Mouse (Mus musculus) erythroid progenitor cell, adult 5-6 weeks (primary cell): ENCODE measurements around the gene Brsk2. TPM values are rescaled to one million over a fixed set of nuclear protein-coding genes. Genes with fewer than 3 reads are reported as not detected.

ENCODE experiments used
- ATAC-seq: replicated peaks from 2 replicates; pipeline ENCODE4 v1.8.0; 2016; ENCODE audit warnings: moderate number of reproducible peaks, mild to moderate bottlenecking, moderate TSS enrichment, inconsistent platforms; ENCODE audit not compliant: poor library complexity, low FRiP score, severe bottlenecking
- total RNA-seq, 2 experiments: library from RNA; stranded (forward) in 1 of 2; stranded (reverse) in 1 of 2; fragments of 150-400 nt in 1 of 2; fragments of 186-747, 209-891 nt in 1 of 2; gene quantifications; 2 replicates each; pipeline versions ENCODE4 v1.2.3 to v1.2.4; 2015 to 2017; ENCODE audit warnings: low replicate concordance in 2 of 2

Brsk2 gene
- total RNA-seq, 2 experiments from 2014 or later: not detected

DNA sequence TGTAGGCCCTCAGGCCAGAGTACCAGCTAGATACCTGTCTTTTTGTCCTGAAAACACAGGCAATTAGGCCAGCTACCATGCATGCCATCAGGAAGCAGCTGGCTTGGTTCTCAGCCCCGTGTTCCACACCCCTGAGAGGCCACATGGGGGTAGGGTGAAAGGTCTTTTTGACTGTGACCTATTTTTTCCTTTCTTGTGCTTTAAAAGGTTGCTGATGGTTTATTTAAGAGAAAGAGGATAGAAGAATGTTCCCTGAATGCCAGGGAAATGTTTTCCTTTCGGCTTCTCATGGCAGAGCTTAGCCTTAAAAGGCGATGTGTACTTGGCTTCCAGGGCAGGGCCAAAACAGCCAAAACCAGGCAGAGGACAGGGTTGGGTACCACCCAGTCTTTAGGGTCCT, 71.3 kb downstream of the Brsk2 start:
- ATAC-seq: no peak

DNA sequence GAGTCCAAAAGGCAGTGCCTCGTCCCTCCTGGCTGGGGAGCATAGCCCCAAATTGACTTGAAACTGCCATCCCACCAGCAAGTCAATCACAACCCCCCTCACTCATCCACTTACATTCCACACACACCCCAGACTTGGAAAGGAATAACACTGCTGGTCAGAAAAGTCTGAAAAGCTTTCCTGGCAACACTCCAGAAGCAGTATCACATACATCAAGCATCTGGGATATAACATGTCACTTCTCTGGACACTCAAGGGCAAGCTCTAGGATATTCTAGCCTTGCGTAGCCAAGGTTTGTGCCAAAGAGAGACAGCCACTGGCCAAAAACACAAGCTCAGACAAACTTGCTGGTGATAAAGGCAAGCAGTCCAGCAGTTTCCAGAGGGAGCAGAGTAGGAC, 75.6 kb downstream of the Brsk2 start:
- ATAC-seq: 0 out of 2 replicates have a peak, but pooled peaks have one; percentile 3

DNA sequence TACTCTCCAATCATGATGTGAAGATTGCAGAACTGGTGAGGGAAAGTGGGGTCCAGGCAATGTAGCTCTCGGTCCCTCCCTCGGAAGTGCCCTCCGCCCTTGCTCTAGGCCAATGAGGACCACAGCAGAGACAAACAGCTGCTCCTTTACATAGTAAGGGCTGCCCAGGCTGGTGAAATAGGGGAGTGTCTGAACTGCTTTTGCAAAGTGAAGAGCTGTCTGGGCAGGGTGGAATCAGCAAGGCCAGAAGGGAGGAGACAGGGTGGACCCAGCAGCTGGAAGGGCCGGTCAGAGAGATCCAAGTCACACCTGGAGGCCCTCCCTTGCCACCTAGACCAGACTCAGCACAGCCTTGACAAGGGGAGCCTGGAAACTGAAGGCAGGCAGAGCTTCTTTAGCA, 76.4 kb downstream of the Brsk2 start:
- ATAC-seq: peak; percentile 76

DNA sequence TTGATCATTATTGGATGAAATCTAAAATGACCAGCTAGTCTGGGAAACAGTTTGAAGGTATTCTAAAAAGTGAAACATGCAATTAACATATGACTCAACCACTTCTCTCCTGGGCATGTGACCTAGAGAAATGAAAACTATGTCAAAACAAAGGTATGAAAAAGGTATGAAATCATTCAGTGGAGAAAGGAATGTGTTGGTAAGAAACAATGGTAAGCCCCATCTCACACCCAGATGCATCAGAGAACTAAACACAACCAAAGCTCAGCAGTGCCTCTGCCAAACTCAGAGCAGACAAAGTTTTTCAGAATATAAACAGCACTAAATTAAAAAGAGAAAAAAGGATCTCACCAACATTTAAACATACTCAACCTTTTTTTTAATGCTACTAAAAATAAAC, 80.5 kb downstream of the Brsk2 start:
- no peak for ATAC-seq

DNA sequence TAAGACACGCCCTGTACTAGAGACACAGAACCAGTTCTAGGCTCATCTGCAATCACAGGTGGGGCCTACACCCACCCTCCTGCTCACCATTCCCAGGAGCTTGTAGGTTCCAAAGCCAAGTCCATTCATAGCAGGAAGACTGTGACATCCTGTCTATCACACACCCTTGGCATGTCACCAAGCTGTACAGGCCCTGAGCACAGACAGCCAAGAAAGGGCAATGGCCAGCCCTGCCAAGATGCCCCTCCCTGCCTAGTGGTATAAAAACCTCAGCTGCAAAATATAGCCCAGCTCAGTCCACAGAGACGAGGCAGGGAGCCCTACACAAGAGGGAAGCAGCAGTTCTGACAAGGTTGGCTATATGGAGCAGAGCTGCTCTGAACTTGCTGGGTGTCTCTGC, 84.6 kb downstream of the Brsk2 start:
- ATAC-seq: no peak

DNA sequence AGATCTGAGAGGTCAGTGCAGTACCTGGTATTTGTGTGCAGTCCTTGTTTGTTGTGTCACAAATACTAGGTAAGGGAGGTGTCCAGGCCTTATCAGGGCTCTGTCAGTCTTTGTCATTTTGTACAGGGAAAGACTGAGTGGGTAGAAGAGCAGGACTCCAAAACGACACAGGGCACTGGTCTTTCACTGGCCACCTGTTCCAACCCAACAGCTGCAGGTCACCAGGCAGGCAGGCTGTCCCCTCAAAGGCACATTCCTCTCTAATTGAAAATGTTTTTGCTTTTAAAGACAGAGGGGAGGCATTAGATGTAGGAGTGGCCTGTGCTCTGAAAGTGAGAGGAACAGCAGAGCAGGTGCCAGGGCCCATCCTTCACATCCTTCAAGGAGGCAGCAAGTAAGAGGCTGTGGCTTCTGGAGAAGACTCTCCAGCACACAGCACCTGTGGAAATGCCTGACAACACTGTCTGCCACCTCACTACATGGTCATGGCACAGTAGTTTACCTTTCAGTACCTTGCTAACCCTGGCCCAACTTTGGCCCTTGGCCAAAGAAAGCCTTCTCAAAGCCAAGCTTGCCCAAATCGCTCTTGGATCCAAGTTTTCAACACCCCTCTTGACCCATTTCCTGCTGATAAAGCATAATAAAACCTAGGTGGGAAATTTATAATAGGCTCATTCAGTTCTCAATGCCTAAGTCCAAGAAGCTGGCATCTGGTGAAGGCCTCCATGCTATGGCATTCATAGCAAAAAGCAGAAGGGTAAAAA, 85.7 kb downstream of the Brsk2 start:
- no peak for ATAC-seq

DNA sequence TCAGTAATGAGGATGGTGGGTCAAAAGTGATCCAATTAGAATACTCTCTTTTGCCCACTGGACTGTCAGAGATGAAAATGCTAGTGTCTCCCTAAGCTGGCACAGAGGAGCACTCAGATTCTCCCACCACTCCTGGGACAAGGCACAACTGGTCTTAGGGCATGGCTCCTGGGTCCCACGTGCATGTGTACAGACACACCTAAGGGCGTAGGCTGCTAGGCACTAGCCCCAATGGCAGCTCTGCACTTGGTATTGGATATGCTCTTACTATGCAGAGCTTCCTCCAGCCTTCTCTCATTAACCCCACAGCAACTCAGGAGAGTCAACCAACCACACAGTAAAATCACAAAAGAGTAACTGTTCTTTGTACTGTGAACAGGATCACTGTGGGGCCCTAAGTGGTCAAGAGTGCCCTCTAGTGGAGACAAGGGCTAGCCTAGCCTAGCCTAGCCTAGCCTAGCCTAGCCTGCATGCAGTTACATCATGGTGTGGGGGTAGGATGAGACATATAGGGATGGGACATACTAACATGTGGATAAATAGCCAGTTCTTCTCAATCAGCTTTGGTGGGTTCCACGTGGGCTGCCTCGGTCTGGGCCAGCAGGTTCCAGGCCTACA, 88.1 kb downstream of the Brsk2 start:
- peak; percentile 84 for ATAC-seq

DNA sequence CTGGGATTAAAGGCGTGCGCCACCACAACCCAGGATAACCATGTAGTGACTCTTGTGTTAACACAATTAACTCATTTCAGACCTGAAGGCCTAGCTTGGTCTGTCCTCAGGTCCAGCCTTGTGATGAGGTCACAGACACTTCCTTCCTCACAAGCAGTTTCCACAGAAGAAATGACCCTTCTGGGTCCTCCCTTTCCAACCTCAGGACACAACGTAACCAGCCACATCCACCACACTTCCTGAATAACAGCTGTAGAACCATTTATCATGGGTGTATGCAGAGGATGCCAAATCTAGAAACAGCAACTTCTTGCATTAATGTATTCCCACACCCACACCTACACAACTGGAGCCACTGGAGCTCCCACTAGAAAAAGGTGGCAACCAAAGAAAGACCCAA, 91.2 kb downstream of the Brsk2 start:
- ATAC-seq: no peak

DNA sequence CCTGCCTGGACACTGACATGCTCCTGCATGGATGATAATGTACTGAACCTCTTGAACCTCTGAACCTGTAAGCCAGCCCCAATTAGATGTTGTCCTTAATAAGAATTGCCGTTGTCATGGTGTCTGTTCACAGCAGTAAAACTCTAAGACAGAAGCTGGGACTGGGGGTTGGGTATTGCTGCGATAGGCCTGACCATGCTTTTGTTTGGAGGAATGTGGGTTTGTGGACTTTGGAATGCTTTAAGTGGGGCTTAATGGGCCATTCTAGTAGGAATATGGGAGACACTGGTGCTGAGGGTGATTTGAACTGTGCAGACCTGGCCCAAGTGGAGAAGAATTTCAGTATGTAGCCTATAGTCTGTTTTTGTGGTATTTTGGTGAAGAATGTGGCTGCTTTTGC, 95.8 kb downstream of the Brsk2 start:
- no peak for ATAC-seq

DNA sequence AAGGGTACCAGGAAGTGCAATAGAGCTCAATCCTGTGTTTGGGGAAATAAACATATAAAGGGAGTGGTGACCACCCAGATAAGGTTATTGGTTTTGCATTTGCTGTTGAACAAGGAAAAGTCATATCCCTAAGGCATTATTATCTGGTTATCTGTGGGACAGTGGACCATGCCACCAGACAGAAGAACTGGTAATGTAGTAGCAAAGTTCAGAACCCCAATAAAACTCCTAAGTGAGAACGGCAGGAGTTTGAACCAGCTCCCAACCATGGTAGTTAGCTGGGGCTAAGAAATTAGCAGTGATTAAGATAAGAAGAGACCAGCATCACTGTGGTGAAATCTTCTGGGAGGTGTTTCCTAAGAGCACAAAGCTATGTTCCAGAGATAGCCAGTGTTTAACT, 96.4 kb downstream of the Brsk2 start:
- ATAC-seq: no peak

DNA sequence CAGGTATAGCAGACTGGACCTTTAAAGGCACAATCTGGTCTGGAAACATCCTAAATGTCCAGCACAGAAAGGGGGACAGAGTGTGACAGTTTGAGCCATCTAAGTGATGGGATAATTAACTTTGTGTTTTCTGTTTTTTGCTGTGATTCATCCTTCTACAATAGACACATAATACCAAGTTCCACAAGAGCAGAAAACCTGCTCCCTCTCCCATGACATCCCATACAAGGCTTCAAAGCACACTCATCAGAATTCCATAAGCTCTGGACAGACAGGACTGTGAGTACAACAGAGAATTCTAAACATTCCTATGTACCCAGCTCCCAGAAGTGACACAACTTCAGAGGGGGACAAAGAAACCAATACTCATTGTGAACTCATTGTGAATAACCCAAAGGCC, 101.0 kb downstream of the Brsk2 start:
- ATAC-seq: no peak

Other genes with a start within 250 kb of the Brsk2 start
- not detected in 2 replicates for gene Muc5ac, start 160.8 kb upstream of the Brsk2 start, total RNA-seq (2015; ENCODE audit: low replicate concordance)
- gene Muc5ac, start 160.8 kb upstream of the Brsk2 start, total RNA-seq (2017; ENCODE audit: low replicate concordance): not detected in 2 replicates
- gene Muc5b, start 110.7 kb upstream of the Brsk2 start, total RNA-seq (2015; ENCODE audit: low replicate concordance): not detected in 2 replicates
- not detected in 2 replicates for gene Muc5b, start 110.7 kb upstream of the Brsk2 start, total RNA-seq (2017; ENCODE audit: low replicate concordance)
- 45.0 and 61.6 TPM in 2 replicates for gene Tollip, start 31.2 kb upstream of the Brsk2 start, total RNA-seq (2015; ENCODE audit: low replicate concordance)
- gene Tollip, start 31.2 kb upstream of the Brsk2 start, total RNA-seq (2017; ENCODE audit: low replicate concordance): 42.1 and 45.2 TPM in 2 replicates
- 74.6 and 92.6 TPM in 2 replicates for gene Mob2, start 111.3 kb downstream of the Brsk2 start, total RNA-seq (2015; ENCODE audit: low replicate concordance)
- gene Mob2, start 111.3 kb downstream of the Brsk2 start, total RNA-seq (2017; ENCODE audit: low replicate concordance): 59.1 and 69.3 TPM in 2 replicates
- 21.6 and 23.5 TPM in 2 replicates for gene Dusp8, start 146.1 kb downstream of the Brsk2 start, total RNA-seq (2015; ENCODE audit: low replicate concordance)
- 8.1 and 11.2 TPM in 2 replicates for gene Dusp8, start 146.1 kb downstream of the Brsk2 start, total RNA-seq (2017; ENCODE audit: low replicate concordance)
- gene Gm45618, start 171.0 kb downstream of the Brsk2 start, total RNA-seq (2015; ENCODE audit: low replicate concordance): not detected in 2 replicates
- gene Gm45618, start 171.0 kb downstream of the Brsk2 start, total RNA-seq (2017; ENCODE audit: low replicate concordance): not detected in 2 replicates
- gene Gm39115, start 186.3 kb downstream of the Brsk2 start, total RNA-seq (2015; ENCODE audit: low replicate concordance): not detected in 2 replicates
- gene Gm39115, start 186.3 kb downstream of the Brsk2 start, total RNA-seq (2017; ENCODE audit: low replicate concordance): not detected in 2 replicates
- not detected in 2 replicates for gene Gm45337, start 194.9 kb downstream of the Brsk2 start, total RNA-seq (2015; ENCODE audit: low replicate concordance)
- not detected in 2 replicates for gene Gm45337, start 194.9 kb downstream of the Brsk2 start, total RNA-seq (2017; ENCODE audit: low replicate concordance)
- gene Gm29735, start 207.4 kb downstream of the Brsk2 start, total RNA-seq (2015; ENCODE audit: low replicate concordance): not detected in 2 replicates
- gene Gm29735, start 207.4 kb downstream of the Brsk2 start, total RNA-seq (2017; ENCODE audit: low replicate concordance): not detected in 2 replicates
- not detected in 2 replicates for gene Gm4553, start 216.0 kb downstream of the Brsk2 start, total RNA-seq (2015; ENCODE audit: low replicate concordance)
- not detected in 2 replicates for gene Gm4553, start 216.0 kb downstream of the Brsk2 start, total RNA-seq (2017; ENCODE audit: low replicate concordance)
- gene Krtap5-2, start 226.3 kb downstream of the Brsk2 start, total RNA-seq (2015; ENCODE audit: low replicate concordance): not detected in 2 replicates
- gene Krtap5-2, start 226.3 kb downstream of the Brsk2 start, total RNA-seq (2017; ENCODE audit: low replicate concordance): not detected in 2 replicates
- gene Gm10153, start 240.6 kb downstream of the Brsk2 start, total RNA-seq (2015; ENCODE audit: low replicate concordance): not detected in 2 replicates
- not detected in 2 replicates for gene Gm10153, start 240.6 kb downstream of the Brsk2 start, total RNA-seq (2017; ENCODE audit: low replicate concordance)